Mouse (Mus musculus) E14TG2a.4 (cell line): ENCODE results near the gene Snapc4.

Source experiments
- H3K27me3 ChIP-seq: 2 replicates; pipeline ENCODE4 v1.6.1; 2014; ENCODE audit warnings: low read length, control low read depth; ENCODE audit not compliant: insufficient read depth
- H3K36me3 ChIP-seq: 2 replicates; pipeline ENCODE4 v1.6.1; 2014; ENCODE audit warnings: low read length, control low read depth; ENCODE audit not compliant: insufficient read depth
- H3K4me1 ChIP-seq: replicated peaks from 2 replicates; pipeline ENCODE4 v1.6.1; 2014; ENCODE audit warnings: low read depth, low read length, control low read depth
- H3K4me3 ChIP-seq: replicated peaks from 2 replicates; pipeline ENCODE4 v1.5.1; 2014; ENCODE audit warnings: mild to moderate bottlenecking, low read length
- H3K9me3 ChIP-seq: 2 replicates; pipeline ENCODE4 v1.6.1; 2014; ENCODE audit warnings: low read length, control low read depth
- CTCF ChIP-seq: conservative IDR thresholded peaks from 2 replicates; pipeline ENCODE4 v1.5.1; 2014; ENCODE audit warnings: low read length
- NANOG ChIP-seq: IDR thresholded peaks from 2 replicates; pipeline ENCODE4 v1.6.1; 2014; ENCODE audit warnings: borderline replicate concordance, low read length, mixed read lengths
- POU5F1 ChIP-seq: IDR thresholded peaks from 2 replicates; pipeline ENCODE4 v1.6.1; 2014; ENCODE audit warnings: low read length, borderline replicate concordance

The Snapc4 gene

GRCm38 (mm10) chr2:26380131-26380771 lies at the start of gene Snapc4:
Gene Snapc4, minus strand, starts transcription at chr2:26380653.
- peaks cover 74% of the 10 kb centered on the region for H3K36me3 ChIP-seq
- H3K4me1 ChIP-seq = peaks cover 18% of the 10 kb centered on the region
- no peaks in the 10 kb centered on the region for H3K27me3 ChIP-seq
- H3K9me3 ChIP-seq = no peaks in the 10 kb centered on the region
- TF ChIP-seq CTCF (no peak), POU5F1 (no peak), NANOG (no peak)
- peak within 1 kb of the TSS; percentile 99 for H3K4me3 ChIP-seq

GRCm38 (mm10) chr2:26429851-26430250 lies 49.4 kb upstream of the Snapc4 start:
- no peak for TF ChIP-seq NANOG
- peak; percentile 22; the same call in 1 of the 2 replicates for TF ChIP-seq CTCF
- H3K9me3 ChIP-seq = no peaks in the 10 kb centered on the region
- no peaks in the 10 kb centered on the region for H3K27me3 ChIP-seq
- H3K4me3 ChIP-seq = no peak overlapping the region
- H3K4me1 ChIP-seq = 0 out of 2 replicates have a peak, but pooled peaks cover 3% of the 10 kb centered on the region
- H3K36me3 ChIP-seq = peaks cover 99% of the 10 kb centered on the region

- TF ChIP-seq CTCF = no peak
- TF ChIP-seq POU5F1 = no peak
- no peak for TF ChIP-seq NANOG
- Histone ChIP-seq H3K4me1 (no peaks in the 10 kb centered on the region), H3K36me3 (peaks cover 99% of the 10 kb centered on the region), H3K4me3 (no peak overlapping the region), H3K27me3 (no peaks in the 10 kb centered on the region), H3K9me3 (no peaks in the 10 kb centered on the region)
Measured at GRCm38 (mm10) chr2:26424541-26424940, 44.1 kb upstream of the Snapc4 start.

GRCm38 (mm10) chr2:26423086-26423485 lies 42.6 kb upstream of the Snapc4 start:
- TF ChIP-seq CTCF (no peak), POU5F1 (no peak), NANOG (no peak)

DNA sequence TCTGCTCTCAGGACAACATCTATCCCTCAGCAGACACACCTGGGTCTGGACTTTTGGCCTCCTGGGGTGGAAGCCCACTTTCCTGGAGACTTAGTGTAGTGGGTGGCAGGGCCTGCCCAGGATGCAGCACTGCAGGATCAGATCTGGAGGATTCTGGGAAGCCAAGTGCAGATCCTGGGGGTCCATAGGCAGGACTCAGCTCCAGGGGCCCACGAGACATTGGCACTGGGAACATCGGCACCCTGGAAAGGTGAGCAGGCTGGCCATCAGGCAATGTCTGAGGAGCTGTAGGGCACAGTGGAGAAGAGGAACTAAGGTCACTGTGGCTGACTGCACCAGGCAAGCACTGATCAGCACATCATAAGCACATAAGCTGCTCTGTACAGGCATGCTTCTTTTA lies 41.5 kb upstream of the Snapc4 start:
- Histone ChIP-seq H3K4me1 (no peaks in the 10 kb centered on the region), H3K9me3 (no peaks in the 10 kb centered on the region), H3K4me3 (no peak overlapping the region), H3K36me3 (peaks cover 100% of the 10 kb centered on the region), H3K27me3 (no peaks in the 10 kb centered on the region)
- TF ChIP-seq NANOG = no peak
- no peak for TF ChIP-seq CTCF
- TF ChIP-seq POU5F1 = no peak

More at GRCm38 (mm10) chr2:26423086-26423485, 42.6 kb upstream of the Snapc4 start:
- H3K4me1 ChIP-seq = no peaks in the 10 kb centered on the region
- peaks cover 99% of the 10 kb centered on the region for H3K36me3 ChIP-seq
- no peak overlapping the region for H3K4me3 ChIP-seq
- no peaks in the 10 kb centered on the region for H3K27me3 ChIP-seq
- H3K9me3 ChIP-seq = no peaks in the 10 kb centered on the region

GRCm38 (mm10) chr2:26418120-26418519 lies 37.7 kb upstream of the Snapc4 start:
- Histone ChIP-seq H3K36me3 (peaks cover 99% of the 10 kb centered on the region), H3K4me3 (no peak overlapping the region), H3K9me3 (no peaks in the 10 kb centered on the region), H3K27me3 (no peaks in the 10 kb centered on the region), H3K4me1 (no peaks in the 10 kb centered on the region)
- no peak for TF ChIP-seq CTCF
- TF ChIP-seq POU5F1 = no peak
- TF ChIP-seq NANOG = no peak

GRCm38 (mm10) chr2:26417066-26417465 lies 36.6 kb upstream of the Snapc4 start:
- H3K36me3 ChIP-seq = peaks cover 99% of the 10 kb centered on the region
- H3K4me1 ChIP-seq = no peaks in the 10 kb centered on the region
- TF ChIP-seq CTCF (no peak), NANOG (no peak), POU5F1 (no peak)
- H3K27me3 ChIP-seq = no peaks in the 10 kb centered on the region
- H3K4me3 ChIP-seq = no peak overlapping the region
- H3K9me3 ChIP-seq = no peaks in the 10 kb centered on the region

GRCm38 (mm10) chr2:26410931-26411411 lies 30.5 kb upstream of the Snapc4 start:
- no peaks in the 10 kb centered on the region for H3K27me3 ChIP-seq
- H3K4me3 ChIP-seq = no peak overlapping the region
- peaks cover 85% of the 10 kb centered on the region for H3K36me3 ChIP-seq
- H3K9me3 ChIP-seq = no peaks in the 10 kb centered on the region
- H3K4me1 ChIP-seq = peaks cover 23% of the 10 kb centered on the region
- TF ChIP-seq CTCF (no peak), POU5F1 (no peak), NANOG (no peak)

DNA sequence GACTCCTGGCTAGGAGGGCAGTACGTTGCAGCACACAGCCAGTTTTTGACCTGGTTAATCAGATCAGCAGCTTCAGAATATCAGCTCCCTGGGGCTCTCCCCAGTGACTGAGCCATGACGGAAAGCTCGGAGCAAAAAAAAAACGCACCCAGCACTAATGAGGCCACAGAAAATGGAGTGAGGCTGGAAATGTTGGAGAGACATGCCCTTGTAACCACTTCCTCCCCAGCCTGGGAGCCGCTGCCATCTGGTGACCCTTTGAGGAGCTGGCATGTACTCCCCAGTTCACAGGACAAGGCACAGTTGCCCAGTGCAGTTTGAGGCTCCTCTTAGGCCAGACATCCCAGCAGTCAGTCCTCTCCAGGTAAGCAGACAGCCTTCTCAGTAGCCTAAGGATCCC lies 29.6 kb upstream of the Snapc4 start:
- Histone ChIP-seq H3K27me3 (no peaks in the 10 kb centered on the region), H3K4me1 (peaks cover 23% of the 10 kb centered on the region)
- TF ChIP-seq NANOG (no peak), POU5F1 (no peak), CTCF (no peak)

More for the DNA sequence above, 29.6 kb upstream of the Snapc4 start:
- H3K9me3 ChIP-seq = no peaks in the 10 kb centered on the region
- H3K4me3 ChIP-seq = no peak overlapping the region
- peaks cover 80% of the 10 kb centered on the region for H3K36me3 ChIP-seq
